Mouse (Mus musculus) bone marrow, adult 2 months (tissue): ENCODE data around the gene Slc25a43. TPM values are rescaled to one million over a fixed set of nuclear protein-coding genes. Genes with fewer than 3 reads are reported as not detected.
A peak's percentile ranks its signal among the peaks of the same experiment; 100 is the strongest.

ENCODE experiments used
- H3K27ac ChIP-seq: fragments of 200-500 bp; 2 replicates; pipeline ENCODE4 v1.5.1; 2012; ENCODE audit warnings: low read depth, mild to moderate bottlenecking, control low read depth, inconsistent platforms, low read length; ENCODE audit not compliant: control insufficient read depth, poor library complexity, insufficient read depth
- H3K4me1 ChIP-seq: fragments of 200-500 bp; 2 replicates; pipeline ENCODE4 v1.6.1; 2011; ENCODE audit warnings: low read length; ENCODE audit not compliant: control insufficient read depth, insufficient read depth
- H3K4me3 ChIP-seq: fragments of 200-500 bp; replicated peaks from 2 replicates; pipeline ENCODE3; 2011; ENCODE audit warnings: mild to moderate bottlenecking, low read depth, low read length, control low read depth; ENCODE audit not compliant: control insufficient read depth
- CTCF ChIP-seq: fragments of 200-500 bp; IDR thresholded peaks from 2 replicates; pipeline ENCODE4 v1.5.1; 2011; ENCODE audit warnings: low read length, control low read depth; ENCODE audit not compliant: control insufficient read depth, insufficient read depth
- POLR2A ChIP-seq: fragments of 200-500 bp; IDR thresholded peaks from 2 replicates; pipeline ENCODE4 v1.6.1; 2011; ENCODE audit warnings: low read depth, mild to moderate bottlenecking, control low read depth, low read length, borderline replicate concordance; ENCODE audit not compliant: control insufficient read depth
- WGBS: fragments of 180-500 bp; shearing (Covaris S2); methylation state at CpG from one replicate; pipeline ENCODE4 v1.1.7; 2018; 5-methylcytosine and 5-hydroxymethylcytosine counted together
- polyA plus RNA-seq: library from polyadenylated mRNA; stranded (reverse); fragments of >200 nt; gene quantifications from 2 replicates; pipeline ENCODE4 v1.2.4, GENCODE M21; 2011; ENCODE audit warnings: low replicate concordance; ENCODE audit not compliant: missing spikeins, insufficient read depth, insufficient read length

Gene Slc25a43
- not detected in 2 replicates for polyA plus RNA-seq

GRCm38 (mm10) chrX:36743503-36744101 is at the start of gene Slc25a43:
Gene Slc25a43 (plus strand): TSS chrX:36743659.
- TF ChIP-seq CTCF (no peak), POLR2A (no peak)
- 12% methylated on average over 36 of the region's 36 CpGs for WGBS
- Histone ChIP-seq H3K4me3 (peak within 1 kb of the TSS; percentile 57), H3K27ac (peak within 1 kb of the TSS; percentile 83), H3K4me1 (no peaks in the 10 kb centered on the region; the same call in 1 of the 2 replicates)

- peak overlapping the region; percentile 12 for H3K4me3 ChIP-seq
- TF ChIP-seq CTCF (no peak), POLR2A (no peak)
- WGBS = 36% methylated on average over 13 of the region's 13 CpGs
- H3K27ac ChIP-seq = no peak overlapping the region
- no peaks in the 10 kb centered on the region; the same call in 1 of the 2 replicates for H3K4me1 ChIP-seq
Observed at GRCm38 (mm10) chrX:36740124-36740951, 3.1 kb upstream of the Slc25a43 start.

- TF ChIP-seq CTCF (no peak), POLR2A (no peak)
- 59% methylated on average over 6 of the region's 6 CpGs for WGBS
- no peak overlapping the region for H3K27ac ChIP-seq
Observed at GRCm38 (mm10) chrX:36741278-36741677, 2.2 kb upstream of the Slc25a43 start.

GRCm38 (mm10) chrX:36742744-36743143 is 715 bp upstream of the Slc25a43 start:
- TF ChIP-seq CTCF (no peak), POLR2A (no peak)
- Histone ChIP-seq H3K27ac (no peak overlapping the region), H3K4me1 (no peaks in the 10 kb centered on the region; the same call in 1 of the 2 replicates), H3K4me3 (no peak overlapping the region)
- WGBS = 63% methylated on average over 5 of the region's 5 CpGs

More at GRCm38 (mm10) chrX:36741278-36741677, 2.2 kb upstream of the Slc25a43 start:
- Histone ChIP-seq H3K4me1 (no peaks in the 10 kb centered on the region; the same call in 1 of the 2 replicates), H3K4me3 (no peak overlapping the region)

DNA sequence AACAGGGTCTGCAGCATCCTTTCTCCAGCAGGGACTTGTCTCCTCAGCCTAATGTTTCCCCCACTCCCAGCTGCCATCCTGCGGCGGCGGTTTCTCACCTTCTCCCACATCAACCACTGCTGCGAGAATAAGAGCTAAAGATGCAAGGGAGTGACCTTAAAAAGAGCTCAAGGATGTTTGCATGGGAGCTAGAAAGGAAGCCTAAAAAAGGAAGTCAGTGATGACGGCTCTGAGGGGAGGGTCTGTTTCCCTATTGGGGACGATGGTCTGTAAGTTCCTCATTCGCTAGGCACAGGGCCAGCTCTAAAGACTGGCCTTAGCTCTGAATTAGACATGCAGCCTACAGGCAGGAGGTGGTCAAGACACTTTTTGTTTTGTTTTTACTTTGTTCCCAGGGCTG is 1.3 kb downstream of the Slc25a43 start:
- 16% methylated on average over 7 of the region's 7 CpGs for WGBS
- no peaks in the 10 kb centered on the region; the same call in 1 of the 2 replicates for H3K4me1 ChIP-seq
- H3K27ac ChIP-seq = peak overlapping the region; percentile 83
- peak overlapping the region; percentile 45 for H3K4me3 ChIP-seq
- TF ChIP-seq POLR2A = no peak
- 0 out of 2 replicates have a peak, but pooled peaks have one; percentile 3 for TF ChIP-seq CTCF

DNA sequence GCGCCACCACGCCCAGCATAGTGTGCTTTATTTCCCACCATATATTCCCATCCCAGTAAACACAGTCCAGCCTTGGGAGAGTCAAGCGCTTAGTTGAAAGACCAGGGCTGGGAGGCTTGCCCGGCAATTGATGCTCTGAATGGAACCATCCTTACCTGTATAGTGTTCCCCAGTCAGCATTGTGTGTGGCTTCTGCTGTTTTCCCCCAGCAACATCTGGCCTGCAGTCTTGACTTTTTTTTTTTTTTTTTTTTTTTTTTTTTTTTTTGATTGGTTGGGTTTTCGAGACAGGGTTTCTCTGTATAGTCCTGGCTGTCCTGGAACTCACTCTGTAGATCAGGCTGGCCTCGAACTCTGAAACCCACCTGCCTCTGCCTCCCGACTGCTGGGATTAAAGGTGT is 1.9 kb downstream of the Slc25a43 start:
- 81% methylated on average over 7 of the region's 7 CpGs for WGBS
- H3K4me3 ChIP-seq = no peak overlapping the region
- H3K27ac ChIP-seq = no peak overlapping the region
- H3K4me1 ChIP-seq = no peaks in the 10 kb centered on the region; the same call in 1 of the 2 replicates
- TF ChIP-seq POLR2A (no peak), CTCF (no peak)

GRCm38 (mm10) chrX:36746789-36747188 is 3.3 kb downstream of the Slc25a43 start:
- WGBS = 87% methylated on average over 8 of the region's 8 CpGs
- TF ChIP-seq POLR2A (no peak), CTCF (no peak)
- Histone ChIP-seq H3K4me3 (no peak overlapping the region), H3K4me1 (no peaks in the 10 kb centered on the region; the same call in 1 of the 2 replicates), H3K27ac (no peak overlapping the region)

GRCm38 (mm10) chrX:36748573-36748972 is 5.1 kb downstream of the Slc25a43 start:
- WGBS = 86% methylated on average over 3 of the region's 3 CpGs
- TF ChIP-seq POLR2A = no peak
- no peak for TF ChIP-seq CTCF
- Histone ChIP-seq H3K4me1 (no peaks in the 10 kb centered on the region; the same call in 1 of the 2 replicates), H3K4me3 (no peak overlapping the region), H3K27ac (no peak overlapping the region)
